Mouse (Mus musculus): ENCODE results near the gene Rgl2.

- no peak for TF ChIP-seq CTCF (IDR thresholded peaks at IDR 0.05; ENCODE audit: borderline replicate concordance, insufficient read depth, low read depth, low read length)
- no peak for TF ChIP-seq POLR2A (IDR thresholded peaks at IDR 0.05; ENCODE audit: borderline replicate concordance, insufficient read depth, low read length)
Observed at GRCm38 (mm10) chr17:33965082-33965845, 35.9 kb downstream of the Rgl2 start.

Data from cerebellum, adult 2 months (tissue).